Mouse (Mus musculus): ENCODE data around the gene Tacc3. TPM values are rescaled to one million over a fixed set of nuclear protein-coding genes. Genes with fewer than 3 reads are reported as not detected.

Tacc3 gene
- total RNA-seq (2023), result 10 to 100 TPM; 72.7 to 83.2 TPM

DNA sequence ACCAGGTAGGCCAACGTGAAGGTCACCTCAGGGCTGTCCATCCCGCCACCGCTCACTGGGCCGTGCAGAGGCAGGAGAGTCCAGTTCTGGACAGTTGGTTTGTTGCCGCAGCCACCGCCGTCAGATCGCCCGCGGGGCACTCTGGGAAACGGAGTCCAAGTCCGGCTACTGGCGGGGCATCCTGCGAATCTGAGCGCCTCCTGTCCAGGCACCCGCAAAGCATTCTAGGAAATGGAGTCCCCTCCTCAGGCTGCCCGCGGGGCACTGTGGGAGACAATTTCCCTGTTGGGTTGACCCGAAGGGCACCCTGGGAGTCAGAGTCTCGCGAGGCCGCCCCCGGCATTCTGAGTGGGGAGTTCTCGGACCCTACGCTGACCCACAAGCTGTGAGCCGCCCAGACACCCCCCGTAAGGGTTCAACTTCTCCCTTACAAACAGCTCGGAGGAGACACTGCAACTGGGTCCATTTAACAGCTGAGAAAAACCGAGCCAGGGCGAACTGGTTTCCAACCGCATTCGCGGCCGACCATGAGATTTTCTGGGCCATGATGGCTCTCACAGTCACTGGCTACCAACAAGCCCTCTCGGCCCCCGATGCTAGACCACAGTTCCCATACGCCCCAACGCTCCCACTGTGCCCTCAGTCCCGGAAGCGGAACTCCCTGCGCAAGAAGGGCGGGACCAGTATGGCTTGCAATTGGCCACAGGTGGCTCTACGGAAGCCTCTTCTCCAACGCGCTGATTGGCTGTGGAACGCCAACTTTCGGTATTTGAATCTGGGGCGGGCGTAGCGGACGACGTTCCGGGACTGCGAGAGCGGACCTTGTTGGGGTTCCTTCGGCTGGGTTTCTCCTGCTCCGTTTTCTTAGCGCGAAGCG, at the start of gene Tacc3, which contains the start of gene Tmem129:
Tacc3 (plus strand) TSS at position 342 of the 877 bp plus-strand sequence.
Tmem129 (minus strand) TSS at position 630 of the 877 bp plus-strand sequence.

DNA sequence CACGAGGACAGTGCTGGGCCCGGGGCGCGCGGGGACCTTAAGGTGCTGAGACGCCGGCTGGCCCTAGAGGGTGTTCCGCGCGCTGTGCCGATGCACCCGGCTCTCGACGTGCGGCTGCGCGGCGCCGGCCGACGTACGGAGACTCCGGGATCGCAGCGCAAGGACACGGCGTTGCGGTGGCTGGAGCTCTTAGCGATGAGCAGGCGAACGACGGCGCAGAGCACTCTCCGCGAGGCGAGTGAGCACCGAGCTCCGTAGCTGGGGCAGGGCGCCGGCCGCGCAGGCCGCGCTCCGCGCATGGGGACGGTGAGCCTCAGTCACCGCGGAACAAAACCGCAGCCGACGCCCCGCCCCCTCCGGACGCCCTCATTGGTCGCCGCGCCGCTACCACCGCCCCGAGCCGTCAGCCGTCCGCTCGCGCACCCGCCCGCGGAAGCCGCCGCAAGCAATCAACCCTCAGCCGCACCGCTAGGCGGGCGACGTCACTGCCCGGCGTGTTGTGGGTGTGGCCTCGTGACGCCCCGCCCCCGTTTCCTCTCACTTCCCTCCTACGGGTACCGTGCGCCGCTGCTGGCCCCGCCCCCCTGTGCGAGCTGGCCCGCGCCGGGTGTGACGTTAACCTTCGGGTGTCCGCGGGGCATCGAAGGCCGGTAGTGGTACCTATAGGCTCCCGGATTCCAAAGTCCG, 28.5 kb upstream of the Tacc3 start, which contains the start of the genes Fam53a and Gm9903:
Fam53a (minus strand) TSS at position 335 of the 687 bp plus-strand sequence.
Gm9903 (plus strand) TSS at position 625 of the 687 bp plus-strand sequence.

DNA sequence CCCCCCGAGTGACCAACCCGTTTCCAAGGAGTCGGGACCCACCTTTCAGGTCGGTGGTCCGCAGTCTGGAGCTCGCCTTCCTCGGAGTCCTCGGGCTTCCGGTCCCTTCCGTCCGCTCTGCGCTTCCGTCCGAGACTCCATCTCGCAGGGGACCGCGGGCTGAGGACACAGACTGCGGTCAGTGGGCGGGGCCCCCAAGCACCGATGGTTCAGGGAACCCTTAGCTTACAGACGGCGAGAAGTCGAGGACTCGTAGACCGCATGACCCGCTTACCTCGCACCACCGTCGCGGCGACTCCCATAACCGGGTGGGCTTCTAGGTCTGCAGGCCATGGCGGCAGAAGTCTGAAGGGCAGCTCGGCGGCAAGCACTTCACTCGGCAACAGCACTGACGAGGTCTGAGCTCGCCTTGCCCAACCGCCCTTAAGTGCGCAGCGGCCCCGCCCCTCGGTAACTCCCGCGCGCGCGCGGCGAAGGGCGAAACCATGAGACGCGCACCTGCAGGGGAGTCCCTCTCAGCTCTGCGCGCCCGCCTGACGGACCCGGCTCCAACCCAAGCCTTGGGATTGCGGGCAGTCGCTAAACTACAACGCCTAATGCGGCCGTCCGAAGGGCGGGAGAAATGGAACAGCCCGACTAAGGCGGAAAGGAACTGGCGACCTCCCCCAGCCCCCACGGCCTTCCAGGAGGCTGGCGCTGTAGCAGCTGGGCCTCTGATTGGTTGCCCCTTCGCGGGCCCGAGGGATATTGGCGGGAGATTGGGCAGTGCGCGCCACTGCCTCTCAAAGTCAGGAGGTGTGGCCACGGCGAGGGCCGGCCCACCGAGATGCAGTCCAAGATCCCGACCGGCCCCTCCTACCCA, 5.8 kb upstream of the Tacc3 start, which contains the start of gene Slbp:
Slbp (minus strand) TSS at position 654 of the 862 bp plus-strand sequence.

DNA sequence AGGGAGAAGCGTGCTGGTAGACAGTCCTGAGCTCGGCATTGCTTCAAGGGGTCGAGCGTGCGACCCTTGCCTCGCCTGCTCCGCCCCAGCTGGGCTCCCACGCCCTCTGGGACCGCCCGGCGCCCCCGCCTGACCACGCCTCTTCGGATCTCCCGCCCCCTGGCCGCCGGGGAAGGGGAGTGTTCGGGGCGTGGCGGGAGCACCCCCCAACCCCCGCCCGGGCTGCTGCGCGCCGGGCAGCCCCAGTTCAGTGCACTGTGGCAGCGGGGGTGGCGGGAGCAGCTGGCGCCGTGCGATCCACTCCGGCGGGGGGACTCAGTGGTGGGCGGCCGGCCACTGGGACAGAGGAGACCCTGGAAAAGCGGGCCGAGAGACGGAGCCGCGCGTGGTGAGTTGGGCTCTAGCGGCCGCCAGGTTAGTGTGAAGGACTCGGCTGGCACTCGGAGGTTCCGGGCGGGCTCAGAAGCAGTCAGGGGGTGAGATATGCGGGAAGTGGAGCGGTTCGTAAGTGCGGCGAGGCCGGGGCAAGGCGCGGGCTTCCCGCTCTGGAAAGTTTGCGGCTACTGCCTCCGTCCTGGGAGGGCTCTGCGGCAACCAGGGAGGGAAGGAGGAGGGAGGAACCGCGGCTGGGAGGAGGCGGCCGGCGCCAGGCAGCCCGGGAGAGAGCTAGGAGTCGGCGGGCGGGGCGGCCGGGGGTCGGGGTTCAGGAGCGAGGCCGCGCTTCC, 63.8 kb downstream of the Tacc3 start, which contains the start of gene Fgfr3:
Fgfr3 (plus strand) TSS at position 134 of the 725 bp plus-strand sequence.

Other genes with a start within 250 kb of the Tacc3 start
- gene Nkx1-1, start 224.2 kb upstream of the Tacc3 start, total RNA-seq (2023), result not detected
- 10 to 100 TPM; 11.0 to 11.6 TPM for gene Fam53a, start 28.5 kb upstream of the Tacc3 start, total RNA-seq (2023)
- gene Gm9903, start 28.2 kb upstream of the Tacc3 start, total RNA-seq (2023), result under 1 TPM; 0.33 to 0.53 TPM
- 100 to 1,000 TPM; 107 to 112 TPM for gene Slbp, start 5.6 kb upstream of the Tacc3 start, total RNA-seq (2023)
- gene Tmem129, start 288 bp downstream of the Tacc3 start, total RNA-seq (2023), result 10 to 100 TPM; 10.2 to 11.2 TPM
- gene Fgfr3, start 63.5 kb downstream of the Tacc3 start, total RNA-seq (2023), result 1 to 10 TPM in 1 of 2 experiments, not detected in 1; 1.0 TPM
- gene Letm1, start 124.7 kb downstream of the Tacc3 start, total RNA-seq (2023), result 10 to 100 TPM; 36.7 to 37.0 TPM
- 10 to 100 TPM; 69.3 to 87.7 TPM for gene Nsd2, start 162.6 kb downstream of the Tacc3 start, total RNA-seq (2023)